ENCODE assay signal across 31 mouse cellular contexts in the genomic region with DNA sequence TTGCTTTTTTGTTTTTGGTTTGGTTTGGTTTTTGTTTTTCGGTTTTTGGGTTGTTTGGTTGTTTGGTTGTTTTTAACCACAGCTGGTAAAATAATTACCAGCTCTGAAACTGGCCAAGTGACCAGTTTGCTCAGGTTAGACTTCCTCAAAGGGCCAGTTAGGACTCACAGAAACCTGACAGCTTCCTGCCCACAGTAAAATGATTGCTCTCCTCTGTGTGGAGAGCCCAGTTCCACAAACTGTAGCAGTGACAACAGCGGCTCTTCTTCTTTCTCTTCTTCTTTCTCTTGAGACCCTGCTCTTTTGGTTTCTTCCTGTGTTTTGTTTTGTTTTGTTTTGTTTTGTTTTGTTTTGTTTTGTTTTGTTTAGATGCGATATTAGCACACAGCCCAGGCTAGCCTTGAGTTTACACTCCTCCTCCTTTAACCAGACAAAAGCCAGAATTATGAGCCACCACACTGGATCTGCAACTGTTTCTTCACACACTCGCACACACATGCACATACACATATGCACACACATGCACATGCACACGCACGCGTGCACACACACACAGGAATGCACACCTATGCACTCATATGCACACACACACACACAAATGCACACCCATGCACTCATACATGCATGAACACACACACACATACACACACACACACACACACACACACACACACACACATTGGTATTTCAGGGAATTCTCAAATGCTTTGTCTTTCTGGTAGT. TPM values are rescaled to one million over a fixed set of nuclear protein-coding genes. Genes with fewer than 3 reads are reported as not detected.
DNase-seq lines count a peak whose midpoint lies in the region; ATAC-seq and TF ChIP-seq lines count a peak whose summit lies in the region.
"Had no signal": no experiment of that assay in that cellular context is flagged by ENCODE, and none has a peak within 500 bp of the region (broad histone marks: within the 10 kb centered on the region; RNA-seq: fewer than 3 reads in every experiment).

No protein-coding gene starts in this region.

- TF ChIP-seq CTCF in testis, adult 2 months (IDR thresholded peaks at IDR 0.05; ENCODE audit: control insufficient read depth, insufficient read depth, insufficient replicate concordance, low read depth, low read length): no peak

- no peak for TF ChIP-seq POLR2A in testis, adult 2 months (IDR thresholded peaks at IDR 0.05; ENCODE audit: control insufficient read depth, low read depth, low read length)

- peak; percentile 63 for ATAC-seq in megakaryocyte, adult 5-6 weeks (ENCODE audit: poor library complexity, severe bottlenecking)
- no peak for ATAC-seq in frontal cortex, adult (ENCODE audit: low TSS enrichment)
- ATAC-seq: CD4-positive, CD25-positive, alpha-beta regulatory T cell, adult 4 months; forebrain, embryonic 15.5 days; inflammation-experienced regulatory T-cells, adult 6 months; liver, embryonic 12.5 days; lung, postnatal 0 days; midbrain, embryonic 15.5 days had no signal

- DNase-seq in heart, adult 11 months: peak; percentile 88
- no peak for DNase-seq in heart, postnatal 36 days
- DNase-seq in testis, postnatal 14 days (ENCODE audit: low spot score): no peak
- DNase-seq in splenic B cell, adult 2 months (ENCODE audit: low read depth, low spot score): peak; percentile 33
- no peak for DNase-seq in frontal cortex, postnatal 36 days (ENCODE audit: low spot score in 2 of 2)
- DNase-seq: adrenal gland, adult 2 months; cerebellum, adult 8-10 months; embryo, embryonic 11 days; gastrocnemius, postnatal 10 days; lung, adult 18-20 months; lung, postnatal 4 days; right cerebral cortex, adult 18-20 months; thymus, adult 2 months; thymus, postnatal 36 days had no signal

- peaks cover 20% of the 10 kb centered on the region for H3K4me1 ChIP-seq in testis, adult 2 months (ENCODE audit: control insufficient read depth, insufficient read depth, low read length)
- H3K4me1 ChIP-seq: embryonic facial prominence, embryonic 12.5 days; forebrain, embryonic 15.5 days; hindbrain, embryonic 10.5 days; hindbrain, embryonic 15.5 days; midbrain, embryonic 15.5 days had no signal

- no peak overlapping the region for H3K4me3 ChIP-seq in testis, adult 2 months (ENCODE audit: control insufficient read depth, low read depth, low read length)
- H3K4me3 ChIP-seq: embryonic facial prominence, embryonic 12.5 days; forebrain, embryonic 15.5 days; heart, embryonic 12.5 days; hindbrain, embryonic 10.5 days; hindbrain, embryonic 15.5 days; limb, embryonic 13.5 days; liver, embryonic 12.5 days; midbrain, embryonic 10.5 days; midbrain, embryonic 15.5 days had no signal

- no peaks in the 10 kb centered on the region for H3K36me3 ChIP-seq in testis, adult 2 months (ENCODE audit: control insufficient read depth, insufficient read depth, low read length)
- H3K36me3 ChIP-seq in splenic B cell, adult 2 months (ENCODE audit: control insufficient read depth, insufficient read depth, low read length, poor library complexity, severe bottlenecking): no peaks in the 10 kb centered on the region
- H3K36me3 ChIP-seq: hindbrain, embryonic 15.5 days; midbrain, embryonic 15.5 days had no signal

- H3K27ac ChIP-seq in testis, adult 2 months (ENCODE audit: control insufficient read depth, insufficient read depth, low read depth, low read length): 0 out of 2 replicates have a peak overlapping the region, but pooled peaks have one; percentile 7
- H3K27ac ChIP-seq: embryonic facial prominence, embryonic 12.5 days; forebrain, embryonic 15.5 days; hindbrain, embryonic 10.5 days; hindbrain, embryonic 15.5 days; kidney, postnatal 0 days; limb, embryonic 13.5 days; liver, embryonic 12.5 days; midbrain, embryonic 10.5 days; midbrain, embryonic 15.5 days had no signal

- intact Hi-C loops in heart, postnatal 36 days (cut with DNase I): no loop called here

- no peaks in the 10 kb centered on the region for H3K27me3 ChIP-seq in testis, adult 2 months (ENCODE audit: control insufficient read depth, insufficient read depth, low read length)
- H3K27me3 ChIP-seq in splenic B cell, adult 2 months (ENCODE audit: control insufficient read depth, insufficient read depth, low read length, poor library complexity, severe bottlenecking): no peaks in the 10 kb centered on the region
- H3K27me3 ChIP-seq: embryonic facial prominence, embryonic 12.5 days; forebrain, embryonic 15.5 days; heart, embryonic 12.5 days; hindbrain, embryonic 15.5 days; limb, embryonic 13.5 days; liver, embryonic 12.5 days; midbrain, embryonic 15.5 days had no signal

RNA-seq across cellular contexts. Expression of gene A930033H14Rik, which starts 34.6 kb away (rescaled TPM):
- total RNA-seq in heart, postnatal 36 days (2021): 1 to 10 TPM; 1.1 to 3.2 TPM
- polyA plus RNA-seq in testis, adult 2 months (2012; rRNA removed): 1.4 and 1.5 TPM in 2 replicates
- 0.33 and 1.1 TPM in 2 replicates for total RNA-seq in megakaryocyte, adult 5-6 weeks (2015)
- total RNA-seq in megakaryocyte, adult 5-6 weeks (2017): 0.37 TPM in 2 replicates
- total RNA-seq: neutrophil, adult 5-6 weeks had no signal
- polyA plus RNA-seq: CD4-positive, CD25-positive, alpha-beta regulatory T cell, adult 4 months; inflammation-experienced regulatory T-cells, adult 6 months had no signal

Comparison
In these comparisons a context has a peak if more than half of its experiments do, and no peak if none do; other contexts are left out.
1. DNase-seq: peak in heart, adult 11 months (single experiment) and splenic B cell, adult 2 months (single experiment); none in heart, postnatal 36 days (0 of 2), testis, postnatal 14 days (single experiment) and frontal cortex, postnatal 36 days (0 of 2).